Mouse (Mus musculus): Measurements from ENCODE around the gene P2rx4. TPM values are rescaled to one million over a fixed set of nuclear protein-coding genes. Genes with fewer than 3 reads are reported as not detected.

P2rx4 gene
- polyA plus RNA-seq, 1 experiment from 2014 or later = 31.3 TPM

DNA sequence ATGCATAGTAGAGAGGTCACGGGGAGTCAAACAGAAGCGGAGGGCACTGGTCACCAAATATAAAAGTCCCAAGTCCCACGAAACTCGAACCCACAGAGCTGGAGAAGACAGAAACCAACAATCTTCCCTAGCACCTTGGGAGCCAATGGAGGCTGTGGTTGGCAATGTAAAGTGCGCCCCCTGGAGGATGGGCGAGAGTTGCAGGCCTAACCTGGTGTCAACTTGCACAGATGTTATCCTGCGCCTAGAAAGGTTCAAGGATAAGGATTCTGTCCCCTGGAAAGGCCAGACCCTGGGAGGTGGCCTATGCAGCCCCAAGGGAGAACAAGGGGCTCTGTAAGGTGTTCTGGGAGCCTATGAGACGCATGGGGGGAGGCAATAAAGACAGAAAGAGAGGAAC lies 24.0 kb downstream of the P2rx4 start:
- Histone ChIP-seq H3K27me3 (ENCODE audit: control insufficient read depth, insufficient read depth, low read depth, low read length) (no peaks in the 10 kb centered on the region), H3K9ac (ENCODE audit: low read depth, low read length) (no peak overlapping the region), H3K4me2 (ENCODE audit: low read depth, low read length) (no peak overlapping the region), H3K27ac (ENCODE audit: low read length) (peak overlapping the region; percentile 4), H3K36me3 (ENCODE audit: control insufficient read depth, insufficient read depth) (no peaks in the 10 kb centered on the region), H3K4me3 (ENCODE audit: low read depth, low read length) (no peak overlapping the region), H3K9me3 (replicated peaks; ENCODE audit: control insufficient read depth, low read length) (no peaks in the 10 kb centered on the region), H3K4me1 (ENCODE audit: control insufficient read depth, low read depth, low read length) (peaks cover 22% of the 10 kb centered on the region)
- ATAC-seq (ENCODE audit: low read depth) = peak; percentile 42; the same call in 1 of the 2 replicates
- 35% methylated on average over 8 of the region's 8 CpGs for WGBS (ENCODE audit: insufficient replicate concordance)

DNA sequence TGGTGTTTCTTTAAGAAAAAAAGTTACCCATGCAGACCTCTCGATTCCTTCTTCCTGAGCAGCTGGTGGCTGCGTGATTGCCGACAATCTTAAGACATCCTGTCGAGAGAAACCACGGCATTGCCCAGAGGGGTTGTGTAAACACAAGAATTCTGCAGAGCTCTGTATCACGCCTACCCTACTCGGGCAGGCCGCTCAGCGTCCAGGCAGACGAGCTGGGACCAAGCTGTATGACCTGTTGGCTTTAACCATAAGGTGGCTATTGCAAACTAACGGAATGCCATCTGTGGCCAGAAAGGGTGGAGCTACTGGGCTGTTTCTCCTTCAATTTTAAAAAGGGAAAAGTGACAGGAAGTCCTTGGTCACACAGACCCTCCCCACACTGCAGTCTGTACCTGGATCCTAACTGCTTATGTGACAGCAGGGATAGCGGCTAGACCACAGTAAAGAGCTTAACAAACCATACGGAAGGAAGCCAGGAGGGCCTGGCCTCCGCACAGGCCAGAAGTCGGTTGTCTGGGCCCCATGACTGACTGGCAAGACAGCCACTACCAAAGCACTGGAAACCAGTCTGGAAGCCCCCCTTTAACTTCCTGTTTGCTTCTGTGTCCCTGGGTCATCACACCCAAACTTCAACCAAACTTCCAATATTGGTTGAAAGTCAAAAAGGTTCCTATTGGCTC lies 24.8 kb downstream of the P2rx4 start:
- Histone ChIP-seq H3K4me1 (ENCODE audit: control insufficient read depth, low read depth, low read length) (peaks cover 22% of the 10 kb centered on the region), H3K9me3 (replicated peaks; ENCODE audit: control insufficient read depth, low read length) (no peaks in the 10 kb centered on the region), H3K36me3 (ENCODE audit: control insufficient read depth, insufficient read depth) (no peaks in the 10 kb centered on the region), H3K4me3 (ENCODE audit: low read depth, low read length) (no peak overlapping the region), H3K9ac (ENCODE audit: low read depth, low read length) (0 out of 2 replicates have a peak overlapping the region, but pooled peaks have one; percentile 5), H3K27me3 (ENCODE audit: control insufficient read depth, insufficient read depth, low read depth, low read length) (no peaks in the 10 kb centered on the region), H3K27ac (ENCODE audit: low read length) (peak overlapping the region; percentile 66), H3K4me2 (ENCODE audit: low read depth, low read length) (peak overlapping the region; percentile 17; the same call in 1 of the 2 replicates)
- 13% methylated on average over 15 of the region's 15 CpGs for WGBS (ENCODE audit: insufficient replicate concordance)
- ATAC-seq (ENCODE audit: low read depth) = no peak; the same call in 1 of the 2 replicates

DNA sequence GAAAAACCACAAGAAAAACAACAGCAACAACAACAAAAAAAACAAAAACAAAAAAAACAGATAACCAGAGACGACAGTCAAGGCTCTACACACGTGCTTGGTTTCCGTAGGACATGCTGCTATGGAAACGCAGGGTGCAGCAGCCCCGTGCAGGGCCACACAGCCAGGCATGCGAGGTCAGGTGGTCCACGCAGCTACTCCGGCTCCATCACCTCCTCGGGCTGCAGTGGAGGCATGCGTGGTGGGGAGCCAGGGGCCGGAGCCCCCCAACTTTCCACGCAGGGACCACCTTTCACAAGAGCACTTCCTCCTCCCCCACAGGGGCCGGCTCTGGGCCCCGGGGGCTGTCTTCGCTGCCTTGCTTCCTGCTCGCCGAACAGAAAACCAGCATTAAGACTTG lies 26.5 kb downstream of the P2rx4 start:
- no peak overlapping the region for H3K9ac ChIP-seq (ENCODE audit: low read depth, low read length)
- no peaks in the 10 kb centered on the region for H3K36me3 ChIP-seq (ENCODE audit: control insufficient read depth, insufficient read depth)
- no peaks in the 10 kb centered on the region for H3K27me3 ChIP-seq (ENCODE audit: control insufficient read depth, insufficient read depth, low read depth, low read length)
- H3K4me2 ChIP-seq (ENCODE audit: low read depth, low read length) = peak overlapping the region; percentile 33
- H3K4me3 ChIP-seq (ENCODE audit: low read depth, low read length) = no peak overlapping the region; the same call in 1 of the 2 replicates
- ATAC-seq (ENCODE audit: low read depth) = no peak
- H3K9me3 ChIP-seq (replicated peaks; ENCODE audit: control insufficient read depth, low read length) = no peaks in the 10 kb centered on the region
- H3K4me1 ChIP-seq (ENCODE audit: control insufficient read depth, low read depth, low read length) = peaks cover 22% of the 10 kb centered on the region
- 22% methylated on average over 17 of the region's 17 CpGs for WGBS (ENCODE audit: insufficient replicate concordance)
- no peak overlapping the region for H3K27ac ChIP-seq (ENCODE audit: low read length)

DNA sequence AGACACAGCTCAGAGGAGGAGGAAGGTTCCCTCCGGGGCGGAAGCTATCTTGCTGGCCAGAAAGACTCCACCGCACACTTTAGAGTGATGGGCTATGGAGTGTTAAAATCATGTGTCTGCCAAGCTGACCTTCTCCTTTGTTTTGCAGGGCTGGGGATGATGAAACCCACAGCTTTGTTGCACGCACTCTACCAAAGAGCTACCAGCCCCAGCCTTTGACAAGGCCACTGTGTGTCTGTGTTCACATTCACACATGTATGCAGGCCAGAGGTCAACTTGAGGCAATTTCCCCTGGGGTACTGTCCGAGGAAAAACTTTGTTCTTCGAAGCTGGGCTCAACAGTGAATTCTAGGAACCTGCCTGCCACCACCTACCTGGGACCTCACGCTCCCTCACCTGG lies 28.5 kb downstream of the P2rx4 start:
- H3K4me3 ChIP-seq (ENCODE audit: low read depth, low read length) = no peak overlapping the region
- H3K4me1 ChIP-seq (ENCODE audit: control insufficient read depth, low read depth, low read length) = peaks cover 18% of the 10 kb centered on the region
- no peaks in the 10 kb centered on the region for H3K27me3 ChIP-seq (ENCODE audit: control insufficient read depth, insufficient read depth, low read depth, low read length)
- no peak overlapping the region for H3K9ac ChIP-seq (ENCODE audit: low read depth, low read length)
- WGBS (ENCODE audit: insufficient replicate concordance) = 74% methylated on average over 7 of the region's 7 CpGs
- no peaks in the 10 kb centered on the region for H3K36me3 ChIP-seq (ENCODE audit: control insufficient read depth, insufficient read depth)
- H3K9me3 ChIP-seq (replicated peaks; ENCODE audit: control insufficient read depth, low read length) = no peaks in the 10 kb centered on the region
- peak; percentile 35 for ATAC-seq (ENCODE audit: low read depth)
- H3K4me2 ChIP-seq (ENCODE audit: low read depth, low read length) = no peak overlapping the region
- H3K27ac ChIP-seq (ENCODE audit: low read length) = no peak overlapping the region

DNA sequence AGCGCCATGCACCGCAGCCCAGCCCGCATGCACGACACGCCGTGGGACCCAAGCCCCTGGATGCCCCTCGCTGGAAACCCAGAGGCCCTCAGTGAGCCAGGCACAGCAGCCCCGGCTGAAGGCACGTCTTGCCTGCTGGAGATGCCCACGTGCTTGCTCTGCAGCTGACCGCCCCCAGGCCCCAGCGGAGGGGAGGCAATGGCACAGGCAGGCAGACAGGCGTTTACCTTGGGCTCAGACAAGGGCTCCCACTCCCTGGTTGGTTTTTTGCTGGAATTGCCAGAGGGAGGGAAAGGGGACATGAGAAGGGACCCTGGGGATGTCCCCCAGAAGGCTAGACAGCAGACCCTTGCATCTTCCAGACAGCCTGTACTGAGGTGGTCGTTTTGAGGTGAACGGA lies 29.4 kb downstream of the P2rx4 start:
- Histone ChIP-seq H3K4me3 (ENCODE audit: low read depth, low read length) (no peak overlapping the region), H3K4me1 (ENCODE audit: control insufficient read depth, low read depth, low read length) (peaks cover 14% of the 10 kb centered on the region), H3K9ac (ENCODE audit: low read depth, low read length) (no peak overlapping the region), H3K27me3 (ENCODE audit: control insufficient read depth, insufficient read depth, low read depth, low read length) (no peaks in the 10 kb centered on the region), H3K27ac (ENCODE audit: low read length) (no peak overlapping the region), H3K4me2 (ENCODE audit: low read depth, low read length) (no peak overlapping the region), H3K36me3 (ENCODE audit: control insufficient read depth, insufficient read depth) (no peaks in the 10 kb centered on the region; the same call in 1 of the 2 replicates), H3K9me3 (replicated peaks; ENCODE audit: control insufficient read depth, low read length) (no peaks in the 10 kb centered on the region)
- ATAC-seq (ENCODE audit: low read depth) = no peak
- WGBS (ENCODE audit: insufficient replicate concordance) = 86% methylated on average over 15 of the region's 15 CpGs

DNA sequence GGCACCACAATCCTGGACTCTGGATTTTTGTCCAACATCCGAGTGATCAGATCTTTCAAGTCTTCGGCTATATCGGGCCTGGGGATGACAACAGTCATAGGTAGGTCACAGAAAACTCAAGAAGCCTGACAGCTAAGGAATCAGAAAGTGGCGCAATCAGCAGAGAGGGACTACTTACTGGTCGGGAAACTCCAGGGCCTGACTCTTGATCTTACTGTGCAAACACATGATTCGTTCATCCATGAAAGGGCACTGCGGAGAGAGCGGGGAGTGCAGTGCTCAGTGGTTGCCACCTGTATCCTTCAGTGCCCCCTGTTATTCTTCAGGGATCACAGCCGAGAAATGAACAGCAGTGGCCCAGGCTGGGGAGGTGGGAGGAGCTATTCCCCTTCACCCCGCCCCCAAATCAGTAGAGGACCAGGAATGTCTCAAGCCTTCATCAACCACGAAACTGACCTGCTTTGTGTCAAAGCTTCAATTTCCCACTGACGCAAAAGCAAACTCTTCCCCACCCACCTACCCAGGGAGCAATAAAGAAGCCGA lies 36.6 kb downstream of the P2rx4 start:
- Histone ChIP-seq H3K27ac (ENCODE audit: low read length) (no peak overlapping the region), H3K9ac (ENCODE audit: low read depth, low read length) (no peak overlapping the region), H3K27me3 (ENCODE audit: control insufficient read depth, insufficient read depth, low read depth, low read length) (no peaks in the 10 kb centered on the region), H3K4me1 (ENCODE audit: control insufficient read depth, low read depth, low read length) (no peaks in the 10 kb centered on the region), H3K9me3 (replicated peaks; ENCODE audit: control insufficient read depth, low read length) (no peaks in the 10 kb centered on the region), H3K4me3 (ENCODE audit: low read depth, low read length) (no peak overlapping the region), H3K36me3 (ENCODE audit: control insufficient read depth, insufficient read depth) (peaks cover 3% of the 10 kb centered on the region), H3K4me2 (ENCODE audit: low read depth, low read length) (no peak overlapping the region)
- 78% methylated on average over 13 of the region's 13 CpGs for WGBS (ENCODE audit: insufficient replicate concordance)
- ATAC-seq (ENCODE audit: low read depth) = no peak

DNA sequence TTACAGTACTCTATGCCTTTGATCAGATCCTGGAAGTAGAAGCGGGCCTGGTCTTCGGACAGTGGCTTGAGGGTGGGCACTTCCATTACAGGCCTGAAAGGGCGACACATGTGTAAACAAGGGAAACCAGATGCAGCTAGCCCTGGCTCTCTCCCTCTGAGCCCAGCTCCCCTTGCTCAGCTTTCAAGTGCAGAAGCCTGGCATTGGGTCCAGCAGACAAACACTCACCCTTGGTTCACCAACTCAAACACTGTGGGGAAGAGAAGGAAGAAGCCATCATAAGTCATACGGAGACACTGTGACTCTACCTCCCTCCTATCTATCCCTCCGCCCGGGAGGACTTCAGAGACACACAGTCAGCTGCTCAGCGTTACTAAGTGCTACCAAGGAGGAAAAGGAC lies 40.6 kb downstream of the P2rx4 start:
- no peak overlapping the region for H3K4me2 ChIP-seq (ENCODE audit: low read depth, low read length)
- H3K9ac ChIP-seq (ENCODE audit: low read depth, low read length) = no peak overlapping the region
- no peak for ATAC-seq (ENCODE audit: low read depth)
- no peaks in the 10 kb centered on the region for H3K4me1 ChIP-seq (ENCODE audit: control insufficient read depth, low read depth, low read length)
- no peaks in the 10 kb centered on the region for H3K27me3 ChIP-seq (ENCODE audit: control insufficient read depth, insufficient read depth, low read depth, low read length)
- 78% methylated on average over 7 of the region's 7 CpGs for WGBS (ENCODE audit: insufficient replicate concordance)
- peaks cover 3% of the 10 kb centered on the region; the same call in 1 of the 2 replicates for H3K36me3 ChIP-seq (ENCODE audit: control insufficient read depth, insufficient read depth)
- H3K27ac ChIP-seq (ENCODE audit: low read length) = no peak overlapping the region
- no peaks in the 10 kb centered on the region for H3K9me3 ChIP-seq (replicated peaks; ENCODE audit: control insufficient read depth, low read length)
- no peak overlapping the region for H3K4me3 ChIP-seq (ENCODE audit: low read depth, low read length)

DNA sequence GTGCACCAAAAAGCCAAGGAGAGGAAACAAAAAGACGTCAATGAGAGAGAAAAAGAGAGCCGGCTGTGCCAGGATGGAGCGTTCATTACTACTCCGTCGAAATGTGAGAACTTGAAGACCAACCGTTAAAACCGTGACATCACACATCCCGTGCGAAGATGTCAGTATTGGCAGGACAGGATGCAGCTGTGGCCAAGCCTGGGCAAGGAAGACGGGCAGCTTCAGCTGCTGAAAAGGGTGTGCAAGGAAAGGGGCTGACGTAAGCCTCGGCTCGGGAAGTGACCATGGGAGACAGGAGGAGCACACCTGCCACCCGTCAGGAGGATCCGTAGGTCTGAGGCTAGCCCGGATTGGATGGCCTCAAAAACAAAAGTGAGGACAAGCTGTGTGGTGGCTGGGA lies 47.1 kb downstream of the P2rx4 start:
- ATAC-seq (ENCODE audit: low read depth) = no peak
- Histone ChIP-seq H3K9ac (ENCODE audit: low read depth, low read length) (no peak overlapping the region), H3K4me2 (ENCODE audit: low read depth, low read length) (no peak overlapping the region), H3K36me3 (ENCODE audit: control insufficient read depth, insufficient read depth) (peaks cover 9% of the 10 kb centered on the region), H3K4me3 (ENCODE audit: low read depth, low read length) (no peak overlapping the region), H3K4me1 (ENCODE audit: control insufficient read depth, low read depth, low read length) (peaks cover 4% of the 10 kb centered on the region; the same call in 1 of the 2 replicates), H3K27me3 (ENCODE audit: control insufficient read depth, insufficient read depth, low read depth, low read length) (no peaks in the 10 kb centered on the region), H3K9me3 (replicated peaks; ENCODE audit: control insufficient read depth, low read length) (no peaks in the 10 kb centered on the region), H3K27ac (ENCODE audit: low read length) (no peak overlapping the region)
- WGBS (ENCODE audit: insufficient replicate concordance) = 72% methylated on average over 16 of the region's 16 CpGs

DNA sequence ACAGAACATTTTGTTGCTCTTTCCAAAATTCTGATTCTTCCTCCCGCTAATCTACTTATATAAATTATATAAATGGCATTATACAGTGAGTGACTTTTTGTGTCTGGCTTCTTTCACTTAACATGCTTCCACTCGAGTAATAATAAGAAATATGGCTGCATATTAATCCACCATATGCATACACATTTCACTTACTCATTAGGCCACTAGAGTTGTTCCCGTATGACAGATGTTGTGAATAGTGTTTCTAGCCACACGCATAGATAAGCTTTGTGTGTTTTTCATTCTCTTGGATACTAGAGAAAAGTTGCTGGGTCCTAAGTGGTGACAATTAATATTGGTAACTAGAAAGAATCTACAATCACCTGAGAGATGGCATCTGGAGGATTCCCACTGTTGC lies 48.3 kb downstream of the P2rx4 start:
- Histone ChIP-seq H3K4me1 (ENCODE audit: control insufficient read depth, low read depth, low read length) (peaks cover 9% of the 10 kb centered on the region), H3K36me3 (ENCODE audit: control insufficient read depth, insufficient read depth) (peaks cover 9% of the 10 kb centered on the region), H3K27ac (ENCODE audit: low read length) (no peak overlapping the region), H3K27me3 (ENCODE audit: control insufficient read depth, insufficient read depth, low read depth, low read length) (no peaks in the 10 kb centered on the region), H3K9me3 (replicated peaks; ENCODE audit: control insufficient read depth, low read length) (no peaks in the 10 kb centered on the region), H3K4me2 (ENCODE audit: low read depth, low read length) (no peak overlapping the region), H3K4me3 (ENCODE audit: low read depth, low read length) (no peak overlapping the region), H3K9ac (ENCODE audit: low read depth, low read length) (no peak overlapping the region)
- no peak for ATAC-seq (ENCODE audit: low read depth)
- 86% methylated on average over 4 of the region's 4 CpGs for WGBS (ENCODE audit: insufficient replicate concordance)

Measured in liver, embryonic 16.5 days (tissue).